Mouse (Mus musculus) cortical plate, adult 2 months (tissue): ENCODE measurements around the gene Kcnk6.

Source experiments
- CTCF ChIP-seq: fragments of 200-500 bp; IDR thresholded peaks from 2 replicates; pipeline ENCODE4 v1.5.1; 2011; ENCODE audit warnings: mild to moderate bottlenecking, control low read depth, low read length; ENCODE audit not compliant: insufficient read depth; ENCODE audit errors: extremely low read depth
- POLR2A ChIP-seq: fragments of 200-500 bp; IDR thresholded peaks from 2 replicates; pipeline ENCODE4 v1.6.1; 2011; ENCODE audit warnings: mild to moderate bottlenecking, low read length, control low read depth; ENCODE audit not compliant: insufficient read depth; ENCODE audit errors: extremely low read depth

GRCm38 (mm10) chr7:29277510-29277909 lies 45.2 kb upstream of the Kcnk6 start:
- TF ChIP-seq POLR2A (no peak), CTCF (no peak)
